Mouse (Mus musculus) megakaryocyte, embryonic 14.5 days (primary cell): Measurements from ENCODE around the gene Mroh8.
"Not testable (repeated sequence)": the region's sequence is repeated elsewhere in the genome, so short reads cannot be mapped to it uniquely, and the experiment has no call there.

Experiments
- FLI1 ChIP-seq: IDR thresholded peaks from 2 replicates; pipeline ENCODE4 v1.6.1; 2012; ENCODE audit warnings: low read length, inconsistent platforms, mixed read lengths
- GATA1 ChIP-seq: IDR thresholded peaks from 3 replicates; pipeline ENCODE4 v1.6.1; 2012; ENCODE audit warnings: mixed read lengths, low read length, inconsistent platforms, borderline replicate concordance

GRCm38 (mm10) chr2:157198405-157198804, 80.9 kb downstream of the Mroh8 start:
- TF ChIP-seq GATA1, FLI1: not testable (repeated sequence)
